In genomic region chr16:21376949-21377604, GRCm38 (mm10) we compare ENCODE assay signal across 12 mouse cellular contexts. TPM values are rescaled to one million over a fixed set of nuclear protein-coding genes. Genes with fewer than 3 reads are reported as not detected.
DNase-seq lines count a peak whose midpoint lies in the region; ATAC-seq and TF ChIP-seq lines count a peak whose summit lies in the region.
"Had no signal": no experiment of that assay in that cellular context is flagged by ENCODE, and none has a peak within 500 bp of the region (broad histone marks: within the 10 kb centered on the region; RNA-seq: fewer than 3 reads in every experiment).

No protein-coding gene starts in this region.

- DNase-seq in heart, embryonic 10.5 days (ENCODE audit: low spot score) = no peak
- DNase-seq in heart, adult 8-10 months (ENCODE audit: low spot score) = no peak
- no peak for DNase-seq in lung, adult 18-20 months
- no peak for DNase-seq in left cerebral cortex, postnatal 36 days (ENCODE audit: low spot score in 2 of 2)
- no peak for DNase-seq in thymus, postnatal 10 days (ENCODE audit: low spot score in 2 of 2)
- DNase-seq: cerebellum, adult 9-11 months; right cerebral cortex, postnatal 4 days; thymus, adult 2 months had no signal

- H3K27me3 ChIP-seq in heart, embryonic 10.5 days (ENCODE audit: insufficient read depth, poor library complexity, severe bottlenecking) = 0 out of 2 replicates have a peak, but pooled peaks cover 20% of the 10 kb centered on the region
- H3K27me3 ChIP-seq in lung, embryonic 16.5 days (ENCODE audit: control insufficient read depth, insufficient read depth, low read depth, low read length) = no peaks in the 10 kb centered on the region
- H3K27me3 ChIP-seq in limb, embryonic 15.5 days = no peaks in the 10 kb centered on the region
- H3K27me3 ChIP-seq: neural tube, embryonic 12.5 days had no signal

- H3K9me3 ChIP-seq in heart, embryonic 10.5 days = no peaks in the 10 kb centered on the region
- no peaks in the 10 kb centered on the region for H3K9me3 ChIP-seq in lung, embryonic 16.5 days (ENCODE audit: control insufficient read depth, low read length)
- no peaks in the 10 kb centered on the region for H3K9me3 ChIP-seq in limb, embryonic 15.5 days
- H3K9me3 ChIP-seq: neural tube, embryonic 12.5 days had no signal

- intact Hi-C loops in left cerebral cortex, postnatal 36 days (cut with DNase I) = no loop called here

- no peak for TF ChIP-seq CTCF in embryonic fibroblast, embryonic 13.5 days (IDR thresholded peaks at IDR 0.05; ENCODE audit: borderline replicate concordance, insufficient read depth, low read length)

- no peak for TF ChIP-seq POLR2A in embryonic fibroblast, embryonic 13.5 days (IDR thresholded peaks at IDR 0.05; ENCODE audit: low read depth, low read length)

- H3K4me2 ChIP-seq in lung, embryonic 16.5 days (ENCODE audit: low read depth, low read length) = no peak overlapping the region
- H3K4me2 ChIP-seq in limb, embryonic 15.5 days = no peak overlapping the region
- H3K4me2 ChIP-seq: neural tube, embryonic 12.5 days had no signal

- ATAC-seq in lung, embryonic 16.5 days (ENCODE audit: low read depth) = peak; percentile 53
- ATAC-seq in limb, embryonic 15.5 days (ENCODE audit: insufficient number of reproducible peaks, low FRiP score, low TSS enrichment, low read depth) = no peak

- peaks cover 29% of the 10 kb centered on the region for H3K4me1 ChIP-seq in heart, embryonic 10.5 days
- peaks cover 18% of the 10 kb centered on the region for H3K4me1 ChIP-seq in lung, embryonic 16.5 days (replicated peaks; ENCODE audit: control insufficient read depth, insufficient read depth, low read length)
- H3K4me1 ChIP-seq in embryonic fibroblast, embryonic 13.5 days (ENCODE audit: control insufficient read depth, insufficient read depth, low read length) = peaks cover 15% of the 10 kb centered on the region
- peaks cover 33% of the 10 kb centered on the region for H3K4me1 ChIP-seq in limb, embryonic 15.5 days

- 64% methylated on average over 7 of the region's 7 CpGs for WGBS in heart, embryonic 10.5 days
- 44% methylated on average over 7 of the region's 7 CpGs for WGBS in lung, embryonic 16.5 days
- whole genome bisulfite sequencing in limb, embryonic 15.5 days = 58% methylated on average over 7 of the region's 7 CpGs

- H3K9ac ChIP-seq in lung, embryonic 16.5 days (ENCODE audit: low read length) = peak overlapping the region; percentile 42
- no peak overlapping the region for H3K9ac ChIP-seq in limb, embryonic 15.5 days
- H3K9ac ChIP-seq: neural tube, embryonic 12.5 days had no signal

- no peak overlapping the region for H3K4me3 ChIP-seq in heart, embryonic 10.5 days
- no peak overlapping the region for H3K4me3 ChIP-seq in lung, embryonic 16.5 days (ENCODE audit: low read length)
- no peak overlapping the region for H3K4me3 ChIP-seq in embryonic fibroblast, embryonic 13.5 days (ENCODE audit: insufficient read depth, low read length)
- no peak overlapping the region for H3K4me3 ChIP-seq in limb, embryonic 15.5 days
- H3K4me3 ChIP-seq: neural tube, embryonic 12.5 days had no signal

- H3K36me3 ChIP-seq in heart, embryonic 10.5 days = no peaks in the 10 kb centered on the region
- H3K36me3 ChIP-seq in lung, embryonic 16.5 days (ENCODE audit: control insufficient read depth, insufficient read depth, low read length) = no peaks in the 10 kb centered on the region
- H3K36me3 ChIP-seq in limb, embryonic 15.5 days = no peaks in the 10 kb centered on the region
- H3K36me3 ChIP-seq: neural tube, embryonic 12.5 days had no signal

- peak overlapping the region; percentile 74; the same call in 1 of the 2 replicates for H3K27ac ChIP-seq in heart, embryonic 10.5 days
- peak overlapping the region; percentile 88 for H3K27ac ChIP-seq in lung, embryonic 16.5 days (ENCODE audit: low read length)
- peak overlapping the region; percentile 71 for H3K27ac ChIP-seq in embryonic fibroblast, embryonic 13.5 days (ENCODE audit: insufficient read depth, low read length)
- peak overlapping the region; percentile 74 for H3K27ac ChIP-seq in limb, embryonic 15.5 days
- H3K27ac ChIP-seq: neural tube, embryonic 12.5 days had no signal

RNA-seq across cellular contexts. Expression of gene Vps8, which starts 45.8 kb away (rescaled TPM):
- 20.6 and 31.5 TPM in 2 replicates for polyA plus RNA-seq in heart, embryonic 10.5 days (2016; fragmentation: Nextera tagmentation; extraction: Ambion mirVana)
- total RNA-seq in heart, adult 8-10 months (2022) = 10 to 100 TPM; 24.2 to 30.6 (median 27.2) TPM
- polyA plus RNA-seq in lung, embryonic 16.5 days (2015; fragmentation: Nextera tagmentation; extraction: Ambion mirVana) = 13.3 and 16.4 TPM in 2 replicates
- polyA plus RNA-seq in embryonic fibroblast, embryonic 13.5 days (2011; ENCODE audit: insufficient read length, low read depth, missing spikeins) = 27.3 and 29.5 TPM in 2 replicates
- polyA plus RNA-seq in limb, embryonic 15.5 days (2015; fragmentation: Nextera tagmentation; extraction: Ambion mirVana) = 14.5 and 16.5 TPM in 2 replicates
- 10 to 100 TPM; 52.6 to 55.0 TPM for total RNA-seq in left cerebral cortex, postnatal 36 days (2021)
